Mouse (Mus musculus) myocyte (in vitro differentiated cells): ENCODE measurements around the gene Psmc4. TPM values are rescaled to one million over a fixed set of nuclear protein-coding genes. Genes with fewer than 3 reads are reported as not detected.

ENCODE experiments used
- H3K27me3 ChIP-seq: one replicate; pipeline ENCODE4 v1.6.1; 2011; ENCODE audit not compliant: control insufficient read depth, insufficient read depth, insufficient read length
- H3K36me3 ChIP-seq: one replicate; pipeline ENCODE4 v1.6.1; 2011; ENCODE audit not compliant: control insufficient read depth, insufficient read depth
- H3K4me2 ChIP-seq: one replicate; pipeline ENCODE4 v1.6.1; 2011; ENCODE audit warnings: low read depth, control low read depth
- H3K4me3 ChIP-seq: one replicate; pipeline ENCODE4 v1.5.1; 2011; ENCODE audit warnings: mild to moderate bottlenecking, control low read depth, moderate library complexity
- H3K79me2 ChIP-seq: one replicate; pipeline ENCODE4 v1.6.1; 2011; ENCODE audit not compliant: control insufficient read depth, insufficient read depth
- H3ac ChIP-seq: one replicate; pipeline ENCODE4 v1.6.1; 2011; ENCODE audit not compliant: control insufficient read depth, insufficient read length
- CEBPB ChIP-seq: IDR thresholded peaks from 2 replicates; pipeline ENCODE4 v1.6.1; 2011; ENCODE audit warnings: mild to moderate bottlenecking, moderate library complexity; ENCODE audit not compliant: poor library complexity, insufficient read depth, severe bottlenecking
- E2F4 ChIP-seq: IDR thresholded peaks from one replicate; pipeline ENCODE4 v1.6.1; 2011; ENCODE audit warnings: mild to moderate bottlenecking, control low read depth, moderate library complexity; ENCODE audit not compliant: insufficient read depth
- MAX ChIP-seq: IDR thresholded peaks from one replicate; pipeline ENCODE4 v1.6.1; 2011; ENCODE audit warnings: low read depth, mild to moderate bottlenecking, control low read depth
- MYOD1 ChIP-seq, 3 experiments: IDR thresholded peaks; one replicate each; pipeline ENCODE4 v1.6.1; 2011; ENCODE audit warnings: control low read depth in 2 of 3, low read depth in 2 of 3, mild to moderate bottlenecking in 2 of 3, moderate library complexity in 1 of 3; ENCODE audit not compliant: insufficient read length in 2 of 3, control insufficient read depth in 1 of 3
- MYOG ChIP-seq, 3 experiments: IDR thresholded peaks; one replicate each; pipeline ENCODE4 v1.6.1; 2011; ENCODE audit warnings: control low read depth in 2 of 3, low read depth in 2 of 3, mild to moderate bottlenecking in 2 of 3; ENCODE audit not compliant: insufficient read length in 2 of 3, control insufficient read depth in 1 of 3, insufficient read depth in 1 of 3
- POLR2A ChIP-seq: IDR thresholded peaks from one replicate; pipeline ENCODE4 v1.6.1; 2011; ENCODE audit warnings: low read depth, mild to moderate bottlenecking, control low read depth, moderate library complexity; ENCODE audit not compliant: insufficient read length
- POLR2AphosphoS2 ChIP-seq: IDR thresholded peaks from one replicate; pipeline ENCODE4 v1.6.1; 2011; ENCODE audit warnings: low read depth, control low read depth; ENCODE audit not compliant: insufficient read length
- REST ChIP-seq: IDR thresholded peaks from one replicate; pipeline ENCODE4 v1.6.1; 2011; ENCODE audit warnings: mild to moderate bottlenecking, control low read depth, moderate library complexity; ENCODE audit not compliant: insufficient read depth, insufficient read length
- SRF ChIP-seq: IDR thresholded peaks from one replicate; pipeline ENCODE4 v1.6.1; 2011; ENCODE audit warnings: low read depth; ENCODE audit not compliant: control insufficient read depth, insufficient read length
- TCF12 ChIP-seq: IDR thresholded peaks from one replicate; pipeline ENCODE4 v1.6.1; 2011; ENCODE audit warnings: mild to moderate bottlenecking, control low read depth; ENCODE audit not compliant: poor library complexity, insufficient read depth, severe bottlenecking
- TCF3 ChIP-seq: IDR thresholded peaks from one replicate; pipeline ENCODE4 v1.6.1; 2011; ENCODE audit warnings: low read depth, control low read depth; ENCODE audit not compliant: insufficient read length
- USF1 ChIP-seq: IDR thresholded peaks from one replicate; pipeline ENCODE4 v1.6.1; 2011; ENCODE audit warnings: low read depth, mild to moderate bottlenecking, control low read depth, moderate library complexity
- polyA plus RNA-seq: library from polyadenylated mRNA; unstranded; fragments of >200 nt; fragmentation: generic; extraction: Trizol; gene quantifications from one replicate; pipeline ENCODE4 v1.2.1, GENCODE M21; 2012; ENCODE audit warnings: missing spikeins

Gene Psmc4
- polyA plus RNA-seq, 1 experiment: 268 TPM

- TF ChIP-seq REST (no peak), TCF3 (no peak), E2F4 (no peak), CEBPB (no peak), USF1 (no peak), MYOD1 (IDR thresholded peaks at IDR 0.05; ENCODE audit: control insufficient read depth in 1 of 3, insufficient read length in 2 of 3, low read depth in 2 of 3) (no peak)
- Histone ChIP-seq H3K79me2 (no peaks in the 10 kb centered on the region), H3K4me3 (no peak within 1 kb of the TSS), H3ac (no peak within 1 kb of the TSS), H3K36me3 (no peaks in the 10 kb centered on the region), H3K27me3 (peaks cover 32% of the 10 kb centered on the region), H3K4me2 (no peak within 1 kb of the TSS)
Observed at GRCm38 (mm10) chr7:28070531-28071298, 20.8 kb upstream of the Psmc4 start, which contains the start of gene Fcgbp. Fcgbp (plus strand) TSS chr7:28071236.

- Histone ChIP-seq H3K36me3 (no peaks in the 10 kb centered on the region), H3K27me3 (peaks cover 28% of the 10 kb centered on the region), H3K4me3 (no peak overlapping the region), H3K79me2 (no peaks in the 10 kb centered on the region), H3K4me2 (no peak overlapping the region), H3ac (no peak overlapping the region)
- no peak for TF ChIP-seq MYOD1 (IDR thresholded peaks at IDR 0.05; ENCODE audit: control insufficient read depth in 1 of 3, insufficient read length in 2 of 3, low read depth in 2 of 3)
- TF ChIP-seq POLR2AphosphoS2: no peak
- TF ChIP-seq USF1: no peak
- no peak for TF ChIP-seq CEBPB
- no peak for TF ChIP-seq E2F4
- TF ChIP-seq MYOG (IDR thresholded peaks at IDR 0.05; ENCODE audit: control insufficient read depth in 1 of 3, insufficient read depth in 1 of 3, insufficient read length in 2 of 3, low read depth in 2 of 3): no peak
- TF ChIP-seq TCF3: no peak
- TF ChIP-seq SRF: no peak
- no peak for TF ChIP-seq MAX
- no peak for TF ChIP-seq TCF12
- TF ChIP-seq REST: no peak
- no peak for TF ChIP-seq POLR2A
Observed at GRCm38 (mm10) chr7:28069546-28070172, 19.8 kb upstream of the Psmc4 start.

DNA sequence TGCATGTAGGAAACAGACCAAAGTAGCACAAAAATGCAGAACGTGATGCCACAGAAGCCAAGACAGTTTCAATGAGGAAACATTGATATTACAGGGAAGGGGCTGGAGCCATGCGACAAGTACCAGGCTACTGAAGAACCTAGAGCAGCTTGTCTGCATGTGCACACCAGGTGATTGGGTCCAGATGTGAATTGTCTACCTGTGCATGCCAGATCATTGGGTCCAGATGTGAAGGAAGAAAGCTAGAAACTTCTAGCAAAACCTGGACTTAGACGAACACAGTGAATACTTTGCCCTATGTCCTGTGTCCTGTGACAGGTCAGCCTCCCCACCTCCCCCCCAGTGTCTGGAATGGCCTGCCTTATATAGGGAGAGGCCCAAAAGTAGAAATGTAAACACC is 18.8 kb upstream of the Psmc4 start:
- no peak overlapping the region for H3K4me3 ChIP-seq
- H3K4me2 ChIP-seq: no peak overlapping the region
- H3K27me3 ChIP-seq: peaks cover 34% of the 10 kb centered on the region
- TF ChIP-seq SRF: no peak
- no peak for TF ChIP-seq MYOD1 (IDR thresholded peaks at IDR 0.05; ENCODE audit: control insufficient read depth in 1 of 3, insufficient read length in 2 of 3, low read depth in 2 of 3)
- TF ChIP-seq MYOG (IDR thresholded peaks at IDR 0.05; ENCODE audit: control insufficient read depth in 1 of 3, insufficient read depth in 1 of 3, insufficient read length in 2 of 3, low read depth in 2 of 3): no peak
- no peak for TF ChIP-seq TCF3
- TF ChIP-seq REST: no peak
- H3K36me3 ChIP-seq: no peaks in the 10 kb centered on the region
- H3ac ChIP-seq: no peak overlapping the region
- no peaks in the 10 kb centered on the region for H3K79me2 ChIP-seq

DNA sequence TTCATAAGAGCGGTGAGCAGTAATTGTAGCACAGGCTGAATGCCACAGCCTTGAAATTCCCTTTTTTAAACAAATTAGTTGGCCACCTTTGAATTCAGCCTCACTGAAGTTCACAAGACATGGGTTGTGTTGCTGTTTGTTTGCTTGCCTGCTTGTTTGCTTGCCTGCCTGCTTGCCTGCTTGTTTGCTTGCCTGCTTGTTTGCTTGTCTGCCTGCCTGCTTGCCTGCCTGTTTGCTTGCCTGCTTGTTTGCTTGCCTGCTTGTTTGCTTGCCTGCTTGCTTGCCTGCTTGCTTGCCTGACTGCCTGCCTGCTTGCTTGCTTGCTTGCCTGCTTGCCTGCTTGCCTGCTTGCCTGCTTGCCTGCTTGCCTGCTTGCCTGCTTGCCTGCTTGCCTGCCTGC is 10.1 kb upstream of the Psmc4 start:
- TF ChIP-seq CEBPB (no peak), MYOG (IDR thresholded peaks at IDR 0.05; ENCODE audit: control insufficient read depth in 1 of 3, insufficient read depth in 1 of 3, insufficient read length in 2 of 3, low read depth in 2 of 3) (no peak), TCF12 (no peak), REST (no peak), USF1 (no peak), POLR2A (no peak), E2F4 (no peak), MYOD1 (IDR thresholded peaks at IDR 0.05; ENCODE audit: control insufficient read depth in 1 of 3, insufficient read length in 2 of 3, low read depth in 2 of 3) (no peak), SRF (no peak), TCF3 (no peak), MAX (no peak), POLR2AphosphoS2 (no peak)
- Histone ChIP-seq H3K79me2 (no peaks in the 10 kb centered on the region), H3K27me3 (peaks cover 62% of the 10 kb centered on the region), H3K4me3 (no peak overlapping the region), H3K4me2 (no peak overlapping the region), H3K36me3 (no peaks in the 10 kb centered on the region), H3ac (no peak overlapping the region)
